Mouse (Mus musculus) embryo, embryonic 9.5 days (tissue): ENCODE measurements around the gene Olfr559.

ENCODE experiments used
- DNase-seq: peaks from one replicate; pipeline ENCODE4 v3.0.0-alpha.2; 2017; ENCODE audit errors: extremely low spot score

Olfr559 gene

DNA sequence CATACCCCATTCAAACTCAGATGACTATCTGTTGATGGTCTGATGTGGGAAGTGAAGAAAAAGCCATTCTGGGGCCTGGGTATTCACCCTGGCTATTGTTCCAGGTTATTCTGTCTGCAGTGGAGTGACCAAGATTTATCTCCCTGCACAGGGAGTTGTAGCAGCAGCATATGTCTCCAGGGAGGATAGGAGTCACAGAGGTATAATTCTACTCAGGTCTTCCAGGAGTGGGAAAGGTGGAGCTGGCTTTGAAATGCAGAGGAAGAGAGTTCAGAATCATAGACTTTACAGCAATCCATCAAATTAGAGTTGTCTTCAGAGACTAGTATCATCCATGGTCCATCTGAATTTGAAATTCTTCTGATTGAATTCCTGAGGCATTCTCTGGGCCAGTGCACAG lies at the start of gene Olfr559:
Olfr559 (minus strand) TSS at position 101 of the 400 bp plus-strand sequence.
- DNase-seq, result no peak

- DNase-seq, result no peak
These were observed 43.6 kb upstream of the Olfr559 start, which contains the start of gene Olfr561 for GRCm38 (mm10) chr7:102770921-102771320. Gene Olfr561 (plus strand): TSS chr7:102771221.

DNA sequence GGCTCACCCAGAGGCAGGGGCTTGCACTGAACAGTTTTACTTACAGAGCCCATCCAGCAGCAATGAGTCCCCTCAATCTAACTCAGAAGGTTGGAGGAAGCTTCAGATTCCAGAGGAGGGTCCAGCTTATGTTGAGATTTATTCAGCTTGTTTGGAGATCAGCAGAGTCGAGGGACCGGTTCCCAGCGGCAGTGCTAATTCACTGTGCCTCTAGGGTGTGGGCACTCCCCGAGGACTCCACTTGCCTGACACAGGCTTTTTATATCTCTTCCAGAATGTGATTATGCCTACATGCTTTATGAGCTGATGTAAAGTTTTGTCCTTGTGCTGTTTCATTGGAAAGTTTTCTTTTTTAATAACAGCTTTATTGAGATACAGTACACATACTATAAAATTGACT lies 32.0 kb upstream of the Olfr559 start, which contains the start of the genes Olfr560 and Olfr78:
Olfr560 (minus strand) TSS at position 101 of the 400 bp plus-strand sequence.
Olfr78 (minus strand) TSS at position 206 of the 400 bp plus-strand sequence.
- DNase-seq, result no peak

DNA sequence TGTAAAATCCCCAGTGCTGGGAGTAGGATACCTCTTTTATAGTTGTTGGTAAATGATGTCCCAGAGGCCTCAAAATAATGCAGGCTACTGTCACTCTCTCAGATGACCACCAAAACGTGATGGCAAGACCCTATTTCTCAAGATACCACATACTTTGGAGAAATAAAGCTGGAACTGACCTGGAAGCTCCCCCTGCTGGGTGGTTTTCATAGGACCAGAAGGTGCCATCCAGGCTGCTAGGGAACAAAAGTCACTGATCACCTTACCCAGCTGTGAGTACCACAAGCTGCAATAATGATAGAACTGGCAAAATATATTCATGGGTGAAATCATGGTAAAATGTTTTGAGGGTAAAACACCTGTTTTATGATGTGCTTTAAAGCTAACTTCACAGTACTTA lies 24.8 kb upstream of the Olfr559 start:
- no peak for DNase-seq

GRCm38 (mm10) chr7:102737705-102738104 lies 10.4 kb upstream of the Olfr559 start:
- no peak for DNase-seq

DNA sequence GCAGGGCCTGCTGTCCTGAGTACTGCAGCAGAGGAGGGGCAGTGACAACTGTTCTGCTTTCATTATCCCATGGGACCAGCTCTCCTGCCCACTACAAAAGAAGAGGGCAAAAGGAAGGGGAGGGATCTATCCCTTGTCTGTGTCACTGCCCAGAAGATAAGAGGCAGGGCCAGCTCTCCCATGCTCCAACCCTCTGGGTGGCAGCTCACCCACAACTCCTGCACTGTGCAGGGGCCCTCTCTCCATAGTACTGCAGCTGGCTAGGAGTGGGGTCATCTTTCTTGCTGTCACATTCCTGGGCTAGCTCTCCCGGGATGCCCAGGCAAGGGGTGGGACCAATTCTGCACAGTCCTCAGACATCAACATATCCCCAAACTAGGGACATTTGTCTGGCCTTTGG lies 6.5 kb upstream of the Olfr559 start:
- DNase-seq, result no peak

DNA sequence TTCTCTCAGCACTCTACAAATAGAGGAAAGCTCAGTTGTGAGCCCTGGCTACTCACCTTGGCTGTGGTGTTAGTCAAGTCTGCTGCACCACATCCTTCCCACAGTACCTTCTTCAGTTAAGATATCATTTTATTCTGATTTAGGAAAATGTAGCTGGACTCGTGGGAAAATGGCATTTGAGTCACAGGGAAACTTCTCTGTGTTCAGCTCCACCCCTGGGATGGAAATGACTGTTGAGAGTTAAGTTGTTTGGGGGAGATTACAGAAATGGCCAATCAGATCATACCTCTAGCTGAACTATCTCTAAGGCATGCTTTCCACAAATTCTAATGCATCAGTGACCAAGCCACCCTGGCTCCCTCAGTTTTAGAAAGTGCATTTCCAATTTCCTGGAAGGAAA lies 8.3 kb downstream of the Olfr559 start, which contains the start of gene Olfr33:
Olfr33 (minus strand) TSS at position 101 of the 400 bp plus-strand sequence.
- DNase-seq, result no peak

- no peak for DNase-seq
These were observed 25.4 kb downstream of the Olfr559 start, which contains the start of gene Olfr558 for GRCm38 (mm10) chr7:102701915-102702314. Gene Olfr558 (plus strand): TSS chr7:102702215.

DNA sequence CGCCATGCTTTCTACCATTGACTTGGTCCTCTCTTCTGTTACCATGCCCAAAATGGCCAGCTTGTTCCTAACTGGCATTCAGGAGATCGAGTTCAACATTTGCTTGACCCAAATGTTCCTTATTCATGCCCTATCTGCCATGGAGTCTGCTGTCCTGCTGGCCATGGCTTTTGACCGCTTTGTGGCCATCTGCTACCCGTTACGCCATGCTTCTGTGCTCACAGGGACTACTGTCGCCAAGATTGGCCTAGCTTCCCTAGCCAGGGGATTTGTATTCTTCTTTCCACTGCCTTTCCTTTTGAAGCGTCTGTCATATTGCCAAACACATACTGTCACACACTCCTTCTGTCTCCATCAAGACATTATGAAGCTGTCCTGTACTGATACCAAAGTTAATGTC lies 28.8 kb downstream of the Olfr559 start:
- DNase-seq, result no peak

DNA sequence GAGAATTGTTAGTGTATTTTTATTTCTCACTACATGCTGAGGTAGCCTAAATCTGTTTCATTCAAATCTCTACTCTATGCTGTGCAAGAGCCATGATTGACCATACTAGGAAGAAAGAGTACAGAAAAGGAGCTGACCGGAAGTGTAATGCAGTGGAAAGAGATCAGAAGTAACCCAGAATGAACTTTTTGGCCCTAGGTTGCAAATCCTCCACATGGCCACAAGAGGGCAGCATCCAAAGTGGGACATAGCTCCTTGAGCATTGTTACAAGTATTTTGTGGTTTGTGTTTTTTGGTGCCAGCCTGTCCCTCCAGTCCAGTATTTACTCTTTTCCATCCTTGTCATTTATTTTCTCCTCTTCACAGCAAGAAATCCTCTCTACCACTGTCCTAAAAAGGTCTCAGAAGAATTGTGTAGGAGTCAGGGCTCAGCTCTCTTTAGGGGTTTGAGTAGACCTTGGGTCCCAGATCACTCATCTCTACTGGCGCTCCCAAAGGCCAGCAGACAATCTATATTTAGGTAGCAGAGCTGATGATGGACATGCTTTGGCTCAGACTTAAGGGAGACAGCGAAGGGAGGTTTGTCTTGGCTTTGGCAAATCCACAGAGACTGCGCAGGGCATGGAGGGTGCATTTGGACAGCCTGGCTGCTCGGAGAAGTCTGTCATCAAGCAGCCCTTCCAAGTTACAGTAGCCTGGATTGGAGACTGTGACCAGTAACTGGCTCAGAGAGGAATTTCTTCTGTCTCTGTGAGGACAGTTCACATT lies 31.7 kb downstream of the Olfr559 start, which contains the start of gene Olfr557:
Olfr557 (plus strand) TSS at position 553 of the 768 bp plus-strand sequence.
- DNase-seq, result peak; percentile 37

DNA sequence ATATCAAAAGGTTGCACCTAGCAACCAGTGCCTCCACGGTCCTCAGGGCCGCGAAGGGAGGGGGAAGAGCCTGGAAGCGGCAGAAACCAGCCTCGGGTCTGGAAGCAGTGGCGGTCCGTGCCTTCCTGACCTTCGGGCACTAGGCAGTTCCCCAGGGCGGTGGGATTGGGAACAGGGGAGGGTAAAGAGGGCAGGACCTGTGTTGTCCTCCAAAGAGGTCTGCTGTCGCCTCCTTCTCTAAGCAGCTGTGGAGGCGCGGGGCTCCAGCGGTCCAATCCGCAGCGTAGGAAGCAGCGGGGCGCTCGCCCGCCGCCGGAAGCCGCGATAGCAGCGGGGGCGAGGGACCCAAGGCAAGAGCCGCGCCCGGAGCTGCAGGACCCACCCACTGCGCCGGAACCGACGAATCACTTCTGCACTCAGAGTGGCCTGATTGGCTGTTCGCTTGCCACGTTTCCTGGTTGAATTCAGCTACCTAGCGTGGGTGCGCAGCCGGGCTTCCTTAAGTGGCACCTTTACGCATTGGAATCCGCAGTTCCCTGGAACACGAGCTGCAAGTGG lies 40.3 kb downstream of the Olfr559 start, which contains the start of gene Trim68:
Trim68 (minus strand) TSS at position 384 of the 558 bp plus-strand sequence.
- peak; percentile 88 for DNase-seq

DNA sequence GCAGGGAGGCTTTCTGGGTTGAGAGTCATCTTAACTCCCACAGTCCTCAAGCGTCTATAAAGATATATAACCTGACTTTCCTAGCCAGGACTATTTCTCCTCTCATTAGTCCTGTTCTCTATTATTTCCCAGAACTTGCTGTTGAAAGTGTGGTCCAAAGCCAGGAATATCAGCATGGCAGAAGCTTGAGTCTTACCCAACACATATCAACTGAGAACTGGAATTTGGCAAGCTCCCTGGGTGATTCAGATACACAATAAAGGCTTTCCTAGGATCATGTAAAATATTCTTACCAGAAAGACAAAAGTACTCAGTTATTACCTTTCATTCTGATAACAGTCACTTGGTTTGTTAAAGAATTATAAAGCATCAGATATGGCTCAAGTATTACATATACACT lies 45.4 kb downstream of the Olfr559 start:
- no peak for DNase-seq

- DNase-seq, result no peak
These were observed 51.1 kb downstream of the Olfr559 start for GRCm38 (mm10) chr7:102676225-102676624.
